Mouse (Mus musculus) bone marrow, adult 2 months (tissue): Measurements from ENCODE around the gene Ubac1. TPM values are rescaled to one million over a fixed set of nuclear protein-coding genes. Genes with fewer than 3 reads are reported as not detected.

Experiments used
- H3K27ac ChIP-seq: fragments of 200-500 bp; 2 replicates; pipeline ENCODE4 v1.5.1; 2012; ENCODE audit warnings: low read depth, mild to moderate bottlenecking, control low read depth, inconsistent platforms, low read length; ENCODE audit not compliant: control insufficient read depth, poor library complexity, insufficient read depth
- H3K4me1 ChIP-seq: fragments of 200-500 bp; 2 replicates; pipeline ENCODE4 v1.6.1; 2011; ENCODE audit warnings: low read length; ENCODE audit not compliant: control insufficient read depth, insufficient read depth
- H3K4me3 ChIP-seq: fragments of 200-500 bp; replicated peaks from 2 replicates; pipeline ENCODE3; 2011; ENCODE audit warnings: mild to moderate bottlenecking, low read depth, low read length, control low read depth; ENCODE audit not compliant: control insufficient read depth
- CTCF ChIP-seq: fragments of 200-500 bp; IDR thresholded peaks from 2 replicates; pipeline ENCODE4 v1.5.1; 2011; ENCODE audit warnings: low read length, control low read depth; ENCODE audit not compliant: control insufficient read depth, insufficient read depth
- POLR2A ChIP-seq: fragments of 200-500 bp; IDR thresholded peaks from 2 replicates; pipeline ENCODE4 v1.6.1; 2011; ENCODE audit warnings: low read depth, mild to moderate bottlenecking, control low read depth, low read length, borderline replicate concordance; ENCODE audit not compliant: control insufficient read depth
- WGBS: fragments of 180-500 bp; shearing (Covaris S2); methylation state at CpG from one replicate; pipeline ENCODE4 v1.1.7; 2018; 5-methylcytosine and 5-hydroxymethylcytosine counted together
- polyA plus RNA-seq: library from polyadenylated mRNA; stranded (reverse); fragments of >200 nt; gene quantifications from 2 replicates; pipeline ENCODE4 v1.2.4, GENCODE M21; 2011; ENCODE audit warnings: low replicate concordance; ENCODE audit not compliant: missing spikeins, insufficient read depth, insufficient read length

Ubac1 gene
- polyA plus RNA-seq, 1 experiment, result 452 TPM

DNA sequence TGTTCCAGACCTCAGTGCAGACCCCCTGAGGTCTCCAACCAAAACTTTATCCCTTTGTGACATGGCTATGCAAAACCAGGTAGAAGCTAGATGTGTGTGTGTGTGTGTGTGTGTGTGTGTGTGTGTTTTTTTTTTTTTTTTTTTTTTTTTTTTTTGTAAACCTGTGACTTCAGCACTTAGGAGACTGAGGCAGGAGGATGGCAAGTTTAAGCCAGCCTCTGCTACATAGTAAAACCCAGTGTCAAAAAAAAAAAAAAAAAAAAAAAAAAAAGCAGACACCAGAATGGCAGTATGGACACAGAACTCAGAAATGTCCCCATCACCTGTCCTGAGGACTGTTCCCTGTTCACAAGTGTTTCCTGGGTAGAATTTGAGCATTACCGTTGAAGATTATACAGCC, 31.9 kb downstream of the Ubac1 start:
- TF ChIP-seq POLR2A (no peak), CTCF (no peak)
- no peak overlapping the region for H3K4me3 ChIP-seq
- WGBS, result 78% methylated on average over 1 of the region's 1 CpGs
- no peaks in the 10 kb centered on the region; the same call in 1 of the 2 replicates for H3K4me1 ChIP-seq
- no peak overlapping the region for H3K27ac ChIP-seq

DNA sequence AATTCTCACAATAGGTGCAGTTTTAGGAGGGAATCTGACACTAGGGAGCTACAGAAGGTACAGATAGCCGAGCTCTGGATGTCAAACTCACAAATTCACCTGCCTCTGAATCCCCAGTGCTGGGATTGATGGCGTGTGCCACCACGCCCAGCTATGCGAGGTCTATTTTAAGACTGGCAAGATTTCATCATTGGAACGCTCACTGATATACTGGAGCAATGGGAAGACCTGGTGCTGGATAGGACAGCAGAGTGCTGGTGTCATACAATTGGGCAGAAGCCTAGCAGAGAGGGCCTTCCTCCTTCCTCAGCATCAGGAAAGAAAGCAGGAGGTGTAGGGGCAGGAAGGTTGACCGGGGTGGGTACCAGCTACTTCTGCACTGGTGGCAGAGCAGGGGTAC, 33.7 kb downstream of the Ubac1 start:
- H3K4me1 ChIP-seq, result no peaks in the 10 kb centered on the region; the same call in 1 of the 2 replicates
- no peak overlapping the region for H3K27ac ChIP-seq
- TF ChIP-seq POLR2A, result no peak
- TF ChIP-seq CTCF, result no peak
- no peak overlapping the region for H3K4me3 ChIP-seq
- 82% methylated on average over 6 of the region's 6 CpGs for whole genome bisulfite sequencing

DNA sequence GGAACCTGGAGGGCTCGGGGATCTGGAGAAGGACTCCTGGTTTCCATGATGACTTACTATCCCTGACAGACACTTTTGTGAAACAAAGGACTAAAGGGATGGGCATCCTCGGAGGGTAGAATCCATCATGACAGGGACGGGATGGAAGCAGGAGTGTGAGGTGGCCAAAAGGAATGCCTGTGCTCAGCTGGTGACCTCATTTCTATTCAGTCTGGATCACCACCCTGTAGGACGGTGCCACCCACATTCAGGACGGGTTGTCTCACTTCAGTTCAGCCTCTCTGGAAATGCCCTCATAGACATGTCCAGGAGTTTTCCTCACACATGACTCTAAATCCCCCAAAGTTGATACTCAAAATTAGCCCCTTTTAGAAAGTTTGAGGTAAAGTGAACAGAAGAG, 34.9 kb downstream of the Ubac1 start:
- TF ChIP-seq CTCF (no peak), POLR2A (no peak)
- Histone ChIP-seq H3K27ac (no peak overlapping the region), H3K4me3 (no peak overlapping the region), H3K4me1 (peaks cover 1% of the 10 kb centered on the region; the same call in 1 of the 2 replicates)
- WGBS, result 73% methylated on average over 5 of the region's 5 CpGs

DNA sequence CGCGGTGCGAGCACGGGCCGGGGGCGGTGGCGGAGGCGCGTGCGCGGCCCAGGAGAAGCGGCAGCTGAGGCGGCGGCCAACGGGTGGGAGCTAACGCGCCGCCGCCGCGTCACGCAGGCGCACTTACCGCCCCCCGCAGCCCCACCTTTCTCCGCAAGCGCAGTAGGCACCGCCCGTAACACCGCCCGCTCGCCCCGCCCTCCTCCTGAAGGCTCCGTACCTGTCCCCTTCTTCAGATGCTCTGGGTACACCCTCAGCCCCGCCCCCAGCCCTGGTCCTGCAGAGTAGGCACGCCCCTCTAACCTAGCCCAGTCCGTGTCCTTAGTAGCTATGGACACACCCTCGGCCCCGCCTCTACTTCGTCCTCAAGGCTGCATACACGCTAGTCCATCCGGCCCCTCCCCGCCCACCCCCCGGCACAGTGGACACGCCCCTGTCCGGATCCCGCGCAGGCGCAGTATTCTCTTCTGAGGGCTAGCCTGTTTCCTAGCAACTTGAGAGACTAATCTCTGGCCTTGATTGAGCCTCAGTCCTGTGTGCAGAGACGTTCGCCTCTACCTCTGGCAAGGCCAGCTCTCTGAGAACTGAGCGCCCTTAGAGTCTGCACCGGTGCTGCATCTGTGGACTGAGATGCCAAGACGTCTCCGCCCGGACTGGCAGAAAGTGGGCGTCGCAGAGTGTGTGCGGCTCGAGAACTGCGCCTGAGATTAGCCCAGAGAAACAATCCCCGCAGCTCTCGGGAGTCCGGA, 38.2 kb downstream of the Ubac1 start, which contains the start of gene Camsap1:
Gene Camsap1, minus strand, starts transcription at position 124 of the 749 bp plus-strand sequence.
- TF ChIP-seq CTCF (no peak), POLR2A (peak; percentile 70; the same call in 1 of the 2 replicates)
- H3K27ac ChIP-seq, result peak within 1 kb of the TSS; percentile 50; the same call in 1 of the 2 replicates
- H3K4me1 ChIP-seq, result peaks cover 1% of the 10 kb centered on the region; the same call in 1 of the 2 replicates
- peak within 1 kb of the TSS; percentile 75 for H3K4me3 ChIP-seq
- under 1% methylated on average over 58 of the region's 64 CpGs for WGBS

DNA sequence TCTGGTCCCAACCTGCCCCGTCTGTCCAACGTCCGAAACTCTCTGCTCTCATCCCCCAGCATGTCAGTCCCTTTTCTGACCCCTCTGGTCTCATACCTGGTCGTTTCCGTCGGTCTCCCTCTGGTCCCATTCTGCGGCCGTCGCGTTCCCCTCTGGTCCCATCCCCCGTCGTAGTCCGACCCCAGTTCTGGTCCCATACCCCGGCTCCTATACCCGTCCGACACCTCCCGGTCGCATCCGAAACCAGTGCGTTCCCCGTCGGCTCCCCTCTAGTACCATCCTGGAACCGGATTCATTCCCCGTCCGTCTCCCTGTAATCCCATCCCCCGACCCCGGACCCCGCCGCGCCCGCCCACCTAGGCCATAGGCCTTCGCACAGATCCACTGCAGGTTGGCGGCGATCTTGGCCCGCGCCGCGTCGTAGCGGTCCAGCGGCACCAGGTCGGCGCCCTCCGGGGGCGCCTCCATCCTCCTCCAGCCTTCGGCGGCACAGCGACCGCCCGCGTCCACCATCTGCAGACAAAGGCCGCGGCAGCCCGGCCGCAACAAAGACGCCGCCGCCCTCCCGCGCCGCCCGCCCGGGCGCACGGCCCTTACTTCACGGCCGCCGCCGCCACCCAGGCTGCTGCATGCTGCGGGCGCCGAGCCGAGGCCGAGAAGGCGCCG, 39.0 kb downstream of the Ubac1 start:
- Histone ChIP-seq H3K27ac (peak overlapping the region; percentile 50; the same call in 1 of the 2 replicates), H3K4me3 (peak overlapping the region; percentile 75), H3K4me1 (peaks cover 1% of the 10 kb centered on the region; the same call in 1 of the 2 replicates)
- TF ChIP-seq POLR2A (no peak), CTCF (no peak)
- under 1% methylated on average over 76 of the region's 76 CpGs for WGBS

DNA sequence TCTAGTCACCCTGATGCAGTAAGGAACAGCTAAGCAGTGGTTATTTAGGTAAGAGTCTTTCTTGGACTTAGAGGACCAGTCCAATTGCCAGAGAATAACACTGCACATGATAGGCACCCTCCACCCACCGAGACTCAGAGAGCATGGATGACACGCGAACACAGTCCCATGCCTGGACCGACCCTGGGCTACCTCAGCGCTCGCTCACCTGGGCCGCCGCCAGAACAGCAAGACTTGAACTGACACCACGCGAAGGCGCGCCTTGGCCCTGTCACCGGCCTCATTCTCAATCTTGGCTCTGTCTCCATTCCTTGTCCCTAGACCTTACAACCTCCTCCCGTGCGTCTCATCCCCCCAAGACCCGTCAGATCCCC, 39.5 kb downstream of the Ubac1 start:
- Histone ChIP-seq H3K4me3 (peak overlapping the region; percentile 75), H3K4me1 (peaks cover 1% of the 10 kb centered on the region; the same call in 1 of the 2 replicates), H3K27ac (no peak overlapping the region; the same call in 1 of the 2 replicates)
- TF ChIP-seq POLR2A (no peak), CTCF (no peak)
- WGBS, result 3% methylated on average over 16 of the region's 16 CpGs

DNA sequence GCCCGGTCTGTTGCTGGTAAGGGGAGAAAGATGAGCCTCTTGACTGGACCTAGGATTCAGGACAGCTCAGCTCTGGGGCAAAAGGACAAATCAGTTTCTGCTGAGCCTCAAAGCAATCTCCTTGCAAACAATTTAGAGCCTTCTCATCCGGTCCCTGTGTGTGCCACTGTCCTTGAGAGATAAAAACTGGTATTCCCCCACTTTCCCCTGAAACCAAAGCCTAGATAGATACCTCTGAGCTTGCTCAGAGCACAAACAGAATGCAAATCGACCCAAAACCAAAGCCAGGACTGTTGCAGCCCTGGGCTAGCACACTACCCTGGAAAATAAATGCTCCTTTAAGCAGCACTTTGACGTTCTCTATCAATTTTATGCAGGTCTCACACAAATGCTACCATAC, 42.5 kb downstream of the Ubac1 start:
- WGBS, result 71% methylated on average over 4 of the region's 4 CpGs
- Histone ChIP-seq H3K27ac (no peak overlapping the region), H3K4me1 (peaks cover 1% of the 10 kb centered on the region; the same call in 1 of the 2 replicates), H3K4me3 (no peak overlapping the region)
- no peak for TF ChIP-seq POLR2A
- TF ChIP-seq CTCF, result no peak

DNA sequence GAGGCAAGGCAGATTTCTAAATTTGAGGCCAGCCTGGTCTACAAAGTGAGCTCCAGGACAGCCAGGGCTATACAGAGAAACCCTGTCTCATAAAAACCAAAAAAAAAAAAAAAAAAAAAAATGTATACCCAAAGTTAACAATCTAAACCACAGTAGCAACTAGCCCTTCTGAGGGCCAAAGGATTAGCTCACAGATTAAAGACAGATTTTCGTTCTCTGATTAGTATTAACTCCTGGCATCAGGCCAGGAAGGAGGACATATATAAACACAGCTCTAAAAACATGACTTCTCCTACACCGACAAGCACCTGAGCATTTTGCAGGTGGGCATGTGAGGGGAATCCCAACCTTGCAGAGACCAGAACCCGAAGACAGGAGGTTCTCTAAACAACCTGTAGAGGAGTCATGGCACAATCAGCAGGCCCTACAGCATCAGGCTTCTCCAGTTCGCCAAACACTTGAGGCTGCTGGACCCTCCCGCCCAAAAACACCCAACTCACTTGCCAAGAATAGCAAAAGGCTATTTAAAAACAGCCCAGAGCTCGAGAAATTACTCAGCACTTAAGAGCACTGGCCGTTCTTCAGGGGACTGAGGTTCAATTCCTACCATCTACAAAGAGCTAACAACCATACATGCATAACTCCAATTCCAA, 43.8 kb downstream of the Ubac1 start:
- TF ChIP-seq POLR2A (no peak), CTCF (no peak)
- Histone ChIP-seq H3K4me1 (peaks cover 1% of the 10 kb centered on the region; the same call in 1 of the 2 replicates), H3K4me3 (no peak overlapping the region), H3K27ac (no peak overlapping the region)
- WGBS, result 71% methylated on average over 7 of the region's 7 CpGs
